Mouse (Mus musculus) thymus, postnatal 36 days (tissue): ENCODE measurements around the gene Vrk3.

ENCODE experiments used
- DNase-seq, 2 experiments: peaks; one replicate each; pipeline ENCODE4 v3.0.0; 2022; ENCODE audit warnings: mixed read lengths in 2 of 2

Vrk3 gene

GRCm38 (mm10) chr7:44819391-44819790 lies 71.2 kb downstream of the Vrk3 start:
- DNase-seq, result no peak

DNA sequence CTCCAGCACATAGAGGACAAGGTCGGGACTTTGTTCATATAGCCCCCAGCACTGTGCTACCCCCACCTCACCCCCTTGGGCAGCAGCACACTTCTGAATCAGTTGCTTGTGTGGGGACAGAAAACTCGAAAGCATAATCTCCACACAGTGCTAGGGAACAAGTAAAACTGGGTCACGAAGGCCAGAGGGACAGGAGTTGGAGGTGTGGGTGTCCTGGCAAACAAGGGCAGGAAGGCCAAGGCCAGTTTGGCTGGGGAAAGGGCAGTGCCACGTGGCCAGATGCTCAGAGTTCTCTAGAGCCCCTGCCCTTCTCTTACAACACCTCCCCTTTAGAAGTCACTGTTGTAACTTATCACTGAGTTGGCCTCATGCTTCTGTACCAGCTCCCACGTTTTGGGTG lies 71.7 kb downstream of the Vrk3 start:
- DNase-seq, result no peak

- no peak for DNase-seq
Observed at GRCm38 (mm10) chr7:44820525-44820924, 72.3 kb downstream of the Vrk3 start.

DNA sequence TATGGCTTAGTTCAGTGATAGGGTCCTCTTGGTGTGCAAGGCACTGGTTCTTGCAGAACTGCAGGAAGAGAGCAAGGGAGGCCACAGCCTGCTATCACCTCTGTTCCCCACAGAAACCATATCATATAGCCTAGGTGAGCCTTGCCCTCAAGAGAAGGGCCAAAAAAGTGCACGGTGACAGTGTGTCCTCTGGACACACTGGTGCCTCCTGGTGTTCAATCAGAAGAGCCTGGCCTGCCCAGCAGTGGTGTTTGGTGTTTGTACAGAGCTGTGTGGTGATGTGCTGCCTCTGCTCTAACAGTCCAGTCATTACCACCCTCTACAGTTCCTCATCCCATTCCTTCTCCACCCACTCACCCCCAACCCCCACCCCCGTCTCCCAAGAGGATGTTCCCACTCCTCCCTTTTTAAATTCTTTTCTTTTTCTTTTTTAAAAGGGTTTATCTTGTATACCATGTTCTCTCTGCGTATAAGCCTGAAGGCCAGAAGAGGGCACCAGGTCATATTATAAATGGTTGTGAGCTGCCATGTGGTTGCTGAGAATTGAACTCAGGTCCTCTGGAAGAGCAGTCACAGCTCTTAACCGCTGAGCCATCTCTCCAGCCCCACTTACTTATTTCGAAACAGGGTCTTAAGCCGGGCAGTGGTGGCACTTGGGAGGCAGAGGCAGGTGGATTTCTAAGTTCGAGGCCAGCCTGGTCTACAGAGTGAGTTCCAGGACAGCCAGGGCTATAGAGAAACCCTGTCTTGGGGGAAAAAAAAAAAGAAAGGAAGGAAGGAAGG lies 73.6 kb downstream of the Vrk3 start:
- peak; percentile 0 to 4 for DNase-seq

DNA sequence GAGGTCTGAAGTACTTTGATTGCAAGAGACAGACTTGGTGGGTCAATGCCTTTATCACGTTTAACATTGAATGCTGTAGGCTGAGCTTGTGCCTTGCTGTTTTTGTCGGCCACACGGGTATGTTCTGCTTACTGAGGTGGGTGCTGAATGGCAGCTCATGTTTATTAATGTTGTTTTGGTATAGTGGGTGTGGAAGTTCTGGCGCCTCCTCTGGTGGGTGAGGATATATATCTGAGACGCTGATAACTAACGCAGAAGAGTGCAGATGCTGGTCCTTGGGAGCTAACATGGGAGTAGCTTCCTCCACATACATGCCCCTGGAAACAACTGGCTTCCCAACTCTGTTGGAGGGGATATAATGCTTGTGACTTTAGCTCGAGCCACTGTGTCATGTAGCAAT lies 75.2 kb downstream of the Vrk3 start:
- DNase-seq, result peak in 1 of 2 experiments; percentile 12

- DNase-seq, result peak; percentile 75 to 80
Observed at GRCm38 (mm10) chr7:44824872-44825271, 76.7 kb downstream of the Vrk3 start.

- no peak for DNase-seq
Observed at GRCm38 (mm10) chr7:44826771-44827170, 78.6 kb downstream of the Vrk3 start.
